Mouse (Mus musculus) kidney, adult 2 months (tissue): ENCODE measurements at regions not wholly inside any gene's neighbourhood (a gene's known extent, or its start where the extent isn't known, plus 50 kb on each side); places are given as distances from the start of the nearest gene placed in this dataset.

Experiments used
- CTCF ChIP-seq: fragments of 200-500 bp; conservative IDR thresholded peaks from 2 replicates; pipeline ENCODE4 v1.5.1; 2011; ENCODE audit warnings: low read depth, mild to moderate bottlenecking, control low read depth, low read length, moderate library complexity, mixed read lengths; ENCODE audit not compliant: insufficient read depth, insufficient read length
- POLR2A ChIP-seq: fragments of 200-500 bp; IDR thresholded peaks from one replicate; pipeline ENCODE4 v1.6.1; 2011; ENCODE audit warnings: low read depth, low read length, control low read depth

- no peak for TF ChIP-seq CTCF
- TF ChIP-seq POLR2A, result no peak
Observed at GRCm38 (mm10) chr4:131381063-131381462, 436.9 kb downstream of the Matn1 start.
